Mouse (Mus musculus) mouse embryonic stem cell (cell line): ENCODE measurements around the gene A730049H05Rik.

Experiments
- in situ Hi-C, 2 experiments: fragments of 300-500 bp; cut with MboI; formaldehyde crosslinking; loops; 1 replicate in 1 of 2; 3 replicates in 1 of 2; pipeline ENCODE4 v1.14.3; 2019 to 2020; ENCODE audit warnings: low sequenced_read_pairs in 2 of 2, low pct_unique_long_range_greater_than_20kb in 1 of 2, mixed read lengths in 1 of 2; ENCODE audit not compliant: unreplicated experiment in 1 of 2

The A730049H05Rik gene

DNA sequence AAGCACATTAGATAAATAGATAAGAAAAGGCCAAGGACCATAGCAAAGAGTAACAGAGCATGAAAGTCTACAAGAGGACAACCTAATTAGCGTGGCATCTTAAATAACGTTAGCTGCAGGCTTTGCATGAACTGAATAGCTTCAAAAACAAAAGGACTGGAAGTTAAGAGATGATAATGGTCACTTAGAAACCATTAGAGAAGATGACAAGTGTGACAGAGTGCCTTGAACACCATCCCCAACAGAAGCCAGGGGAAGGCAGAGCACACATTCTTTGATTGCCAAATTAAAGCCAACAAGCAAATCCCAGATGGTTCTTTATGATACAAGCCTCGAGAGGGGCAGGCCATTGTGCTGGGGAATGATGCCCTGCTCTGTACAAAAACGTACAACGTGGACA lies 5.3 kb downstream of the A730049H05Rik start:
- in situ Hi-C loops = no loop called here

DNA sequence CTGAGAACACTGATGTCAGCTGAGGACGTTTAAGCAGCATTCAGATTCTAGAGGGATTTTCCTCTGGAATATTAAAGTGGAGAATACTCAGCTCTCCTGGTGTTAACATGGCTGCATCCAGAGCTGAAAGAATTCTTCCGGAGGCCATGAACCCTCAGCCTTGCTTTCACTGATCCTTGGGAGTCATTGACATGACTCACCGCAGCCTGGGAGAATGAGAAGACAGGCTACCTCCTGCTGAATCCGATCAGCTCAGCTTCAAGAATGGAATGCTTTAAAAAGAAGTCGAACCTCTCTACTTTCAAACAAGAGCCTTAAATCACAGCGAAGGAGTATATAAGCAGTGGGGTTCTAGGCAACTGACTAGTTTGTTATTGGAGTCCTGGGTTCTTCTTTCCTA lies 5.7 kb downstream of the A730049H05Rik start:
- in situ Hi-C loops = no loop called here

DNA sequence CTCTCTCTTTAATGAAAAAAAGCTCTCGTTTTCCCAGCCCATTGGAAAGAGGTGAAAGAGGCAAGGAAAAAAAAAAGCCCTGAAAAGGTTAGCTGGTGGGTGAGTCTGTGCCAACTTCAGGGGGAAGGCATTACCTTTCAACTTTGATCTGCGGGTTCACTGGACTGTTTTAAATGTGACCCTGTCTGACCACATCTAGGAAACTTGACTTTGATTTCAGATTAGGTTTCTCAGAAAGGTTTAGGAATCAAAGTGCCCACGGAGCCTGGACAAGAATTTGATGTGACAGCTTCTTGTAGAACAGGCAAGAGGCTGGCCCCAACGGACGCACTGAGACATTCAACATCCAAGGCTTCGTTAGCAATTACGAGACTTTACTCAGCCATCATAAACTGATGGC lies 7.7 kb downstream of the A730049H05Rik start:
- in situ Hi-C loops = no loop called here

DNA sequence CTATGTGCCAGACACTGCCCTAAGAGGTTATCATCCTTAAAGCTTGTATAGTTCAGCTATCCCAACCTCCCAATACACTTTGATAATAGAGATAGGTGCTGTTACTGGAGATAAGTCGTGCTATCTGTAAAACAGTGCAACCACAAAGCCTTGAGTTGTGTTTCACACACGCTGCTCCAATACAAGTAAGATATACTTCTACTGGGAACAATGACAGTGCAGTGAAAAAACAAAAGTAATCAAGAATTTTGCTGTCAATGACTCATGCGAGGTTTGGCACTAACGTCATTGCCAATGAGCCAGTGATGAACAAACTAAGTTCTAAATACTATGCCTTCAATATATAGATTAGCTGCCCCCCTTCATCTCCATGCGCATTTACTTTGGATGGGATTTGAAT lies 10.3 kb downstream of the A730049H05Rik start:
- in situ Hi-C loops = no loop called here

DNA sequence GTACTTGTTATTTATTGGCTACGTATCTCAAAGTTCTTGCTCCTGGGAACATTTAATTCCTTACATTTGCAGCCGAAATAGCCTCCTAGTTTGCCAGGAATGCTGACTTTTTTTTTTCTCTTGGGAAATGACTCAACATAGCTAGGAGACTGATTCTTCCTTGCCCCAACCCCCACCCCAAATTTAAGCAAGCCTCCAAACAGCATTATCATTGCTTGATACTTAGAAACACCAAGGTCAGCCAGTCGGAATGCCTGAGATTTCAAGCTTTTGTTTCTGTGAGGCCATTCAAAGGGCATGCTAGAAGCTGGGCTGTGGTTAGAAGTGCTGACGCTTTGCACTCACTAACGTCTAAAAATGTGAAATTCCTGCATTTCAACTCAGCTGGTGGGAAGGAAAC lies 11.1 kb downstream of the A730049H05Rik start:
- in situ Hi-C loops = no loop called here

DNA sequence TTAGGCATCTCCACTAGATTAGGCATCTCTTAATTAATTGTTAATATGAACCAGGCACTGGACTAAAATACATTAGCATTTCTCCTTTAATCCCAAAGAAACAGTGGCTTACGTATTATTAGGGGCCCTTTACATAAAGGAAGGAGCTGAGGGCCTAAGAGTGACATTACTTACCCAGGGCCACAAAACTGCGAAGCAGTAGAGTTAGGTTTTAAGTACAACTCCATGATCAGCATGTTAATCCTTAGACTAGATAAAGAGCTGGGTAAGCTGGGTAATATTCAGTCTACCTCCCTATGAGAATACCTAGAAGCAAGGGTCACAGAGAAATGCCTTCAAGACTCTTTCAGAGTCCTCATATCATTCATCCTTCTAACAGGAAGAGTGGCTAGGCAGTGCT lies 12.9 kb downstream of the A730049H05Rik start:
- in situ Hi-C loops = no loop called here

DNA sequence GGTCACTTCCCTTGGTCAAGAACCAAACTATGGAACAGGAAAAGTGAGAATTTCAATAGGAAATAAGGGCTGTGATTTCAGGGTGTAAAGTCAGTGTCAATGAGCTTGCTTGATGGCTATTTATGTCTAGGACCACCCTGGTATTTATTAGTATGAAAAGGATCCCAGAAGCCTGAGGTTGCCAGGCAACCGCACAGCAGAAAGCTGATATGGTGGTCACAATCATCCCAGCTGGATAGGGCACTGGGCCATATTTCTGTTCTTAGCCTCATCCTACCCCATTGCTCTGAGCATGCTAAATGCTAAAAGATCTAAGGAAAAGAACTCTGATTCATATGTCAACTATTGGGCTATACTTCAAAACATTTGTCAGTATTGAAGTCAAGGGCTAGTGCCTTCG lies 14.8 kb downstream of the A730049H05Rik start:
- in situ Hi-C loops = no loop called here

DNA sequence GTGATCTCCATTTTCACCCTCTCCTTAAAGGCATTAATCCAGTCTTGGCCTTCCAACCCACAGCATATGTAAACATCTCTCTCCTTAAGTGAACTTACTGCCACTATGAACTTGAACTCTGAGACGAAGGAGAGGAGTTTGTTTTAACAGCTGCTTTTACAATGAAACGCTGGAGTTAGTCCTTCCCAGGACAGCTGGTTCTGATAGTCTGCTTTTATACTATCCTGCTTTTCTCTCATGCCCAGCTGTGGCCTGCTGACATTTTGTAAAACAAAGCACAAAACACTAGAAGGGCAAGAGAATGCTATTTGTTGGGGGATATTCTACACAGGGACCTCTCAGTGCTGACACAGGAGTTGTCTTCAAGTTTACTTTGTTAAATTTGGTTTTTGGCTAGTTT lies 25.7 kb downstream of the A730049H05Rik start:
- in situ Hi-C loops = no loop called here

DNA sequence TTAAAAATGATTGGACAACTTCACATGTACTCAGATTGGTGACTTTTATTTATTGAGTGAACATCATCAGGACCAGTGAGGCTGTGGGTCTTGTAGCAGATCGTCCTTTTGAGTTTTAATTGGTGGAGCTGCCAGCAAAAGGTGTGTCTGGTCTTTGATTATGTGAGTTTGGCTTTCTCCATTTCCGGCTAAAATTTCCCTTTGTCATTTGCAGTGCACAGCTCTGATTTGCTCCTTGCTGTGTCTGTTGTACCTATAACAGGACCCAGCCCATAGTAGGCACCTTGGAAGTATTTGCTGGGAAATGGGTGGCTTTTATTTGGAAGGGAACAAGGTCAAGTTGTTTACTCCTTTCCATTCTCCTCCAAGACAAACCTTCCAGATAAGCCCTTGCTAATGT lies 27.2 kb downstream of the A730049H05Rik start:
- in situ Hi-C loops = no loop called here

DNA sequence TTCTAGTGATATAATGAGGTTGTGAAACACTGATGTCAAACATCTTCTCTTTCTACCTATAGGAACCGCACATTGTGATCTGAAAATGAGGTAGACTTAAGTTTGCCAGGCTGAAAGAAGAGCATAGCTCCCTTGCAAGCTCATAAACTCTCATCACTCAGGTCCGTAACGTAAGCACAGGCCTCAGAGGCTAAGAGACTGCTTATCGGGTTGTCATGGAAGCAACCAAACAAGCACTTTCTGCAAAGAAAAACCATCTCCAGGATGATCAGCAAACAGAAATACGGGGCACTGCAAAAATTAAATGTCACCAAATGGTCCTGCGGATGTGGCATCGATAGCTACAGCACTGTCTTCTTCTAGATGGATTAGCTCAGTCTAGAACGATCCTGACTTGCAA lies 29.6 kb downstream of the A730049H05Rik start:
- in situ Hi-C loops = no loop called here

DNA sequence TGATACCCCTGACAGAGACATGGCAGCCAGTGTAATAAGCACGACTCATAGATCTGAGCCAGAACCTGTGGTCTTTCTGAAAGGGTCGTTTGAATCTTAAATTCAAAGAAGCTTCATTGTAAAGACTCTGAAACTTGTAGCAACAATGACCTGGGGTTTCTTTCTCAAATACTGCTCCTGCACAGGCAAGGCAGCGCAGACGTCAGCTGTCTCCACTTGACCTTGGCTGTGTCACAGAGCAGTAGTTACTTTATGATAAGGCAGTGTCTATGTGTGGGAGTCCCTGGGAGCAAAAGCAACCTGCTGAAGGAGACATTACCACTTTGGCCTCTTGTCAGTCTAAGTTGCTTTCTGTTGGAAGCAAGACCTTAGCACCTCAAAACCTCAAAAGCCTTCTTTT lies 30.3 kb downstream of the A730049H05Rik start:
- in situ Hi-C loops = no loop called here

DNA sequence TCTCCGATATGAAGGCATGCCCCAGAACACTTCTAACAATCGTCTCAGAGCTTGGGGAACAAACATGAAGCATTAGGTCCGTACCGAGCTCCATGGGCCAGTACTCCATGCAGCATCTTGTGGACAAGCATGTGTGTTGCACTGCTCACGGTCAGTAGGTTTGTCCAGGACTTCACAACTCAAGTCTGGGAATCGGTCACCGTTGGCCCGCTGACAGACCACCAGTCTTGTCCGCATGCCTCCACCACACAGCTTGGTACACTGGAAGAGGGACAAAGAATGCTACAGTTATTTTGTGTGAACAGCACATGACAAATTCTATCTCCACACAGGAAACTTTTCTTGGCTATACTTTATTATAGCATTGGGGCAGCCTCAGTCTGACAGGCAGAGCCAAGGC lies 32.9 kb downstream of the A730049H05Rik start:
- in situ Hi-C loops = no loop called here

DNA sequence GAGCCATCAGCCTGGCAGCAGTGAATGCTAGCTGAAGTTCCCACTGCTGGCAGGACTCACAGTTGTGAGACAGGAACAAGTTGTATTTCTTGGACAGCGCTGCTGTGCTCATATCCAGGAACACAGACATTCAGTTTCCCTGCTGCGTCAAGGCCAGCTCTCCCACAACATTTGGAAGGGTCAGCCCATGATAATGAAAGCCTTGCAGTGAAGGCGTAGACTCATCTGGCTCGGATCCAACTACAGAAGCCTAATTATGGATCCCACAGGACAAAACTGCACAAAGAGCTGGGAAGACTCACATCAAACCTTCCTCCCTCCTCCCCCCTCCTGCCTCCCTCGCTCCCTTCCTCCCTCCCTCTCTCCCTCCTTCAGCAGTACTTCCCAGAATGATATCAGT lies 34.0 kb downstream of the A730049H05Rik start:
- in situ Hi-C loops = no loop called here

DNA sequence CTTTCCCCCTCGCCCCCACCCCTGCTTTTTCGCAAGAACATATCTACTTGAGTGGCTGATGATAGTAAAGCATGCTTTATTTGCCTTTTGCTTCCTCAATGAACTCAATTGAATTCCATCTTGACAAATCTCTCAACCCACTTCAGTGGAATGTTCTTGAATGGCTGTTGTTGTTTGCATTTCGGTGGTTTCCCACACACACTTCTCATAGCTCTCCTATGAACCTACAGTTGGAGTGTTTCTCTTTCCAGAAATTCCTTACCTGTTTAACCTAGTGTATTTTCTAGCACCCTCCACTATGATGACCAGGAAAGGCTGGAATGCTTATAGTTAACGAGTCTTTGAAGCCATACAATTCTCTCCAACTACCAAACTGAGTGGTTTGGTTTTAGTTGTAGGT lies 38.6 kb downstream of the A730049H05Rik start:
- in situ Hi-C loops = no loop called here

DNA sequence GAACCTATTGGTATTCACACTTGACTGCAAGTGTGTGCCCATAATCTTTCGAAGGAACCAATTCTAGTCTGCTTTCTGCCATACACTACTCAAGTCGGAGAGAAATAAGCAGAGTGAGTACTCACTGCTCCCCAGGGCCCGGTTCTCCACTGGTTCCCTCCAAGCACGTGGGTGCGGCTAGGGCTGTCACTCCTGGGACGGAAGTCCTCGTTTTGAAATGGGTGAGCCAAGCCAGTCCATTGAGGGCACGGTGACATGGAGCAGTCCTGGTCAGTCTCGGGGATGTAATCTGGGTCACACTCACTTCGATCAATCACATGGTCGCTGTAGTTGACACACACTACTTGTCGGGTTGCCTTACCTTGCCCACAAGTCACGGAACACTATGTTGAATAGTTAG lies 41.5 kb downstream of the A730049H05Rik start:
- in situ Hi-C loops = no loop called here

DNA sequence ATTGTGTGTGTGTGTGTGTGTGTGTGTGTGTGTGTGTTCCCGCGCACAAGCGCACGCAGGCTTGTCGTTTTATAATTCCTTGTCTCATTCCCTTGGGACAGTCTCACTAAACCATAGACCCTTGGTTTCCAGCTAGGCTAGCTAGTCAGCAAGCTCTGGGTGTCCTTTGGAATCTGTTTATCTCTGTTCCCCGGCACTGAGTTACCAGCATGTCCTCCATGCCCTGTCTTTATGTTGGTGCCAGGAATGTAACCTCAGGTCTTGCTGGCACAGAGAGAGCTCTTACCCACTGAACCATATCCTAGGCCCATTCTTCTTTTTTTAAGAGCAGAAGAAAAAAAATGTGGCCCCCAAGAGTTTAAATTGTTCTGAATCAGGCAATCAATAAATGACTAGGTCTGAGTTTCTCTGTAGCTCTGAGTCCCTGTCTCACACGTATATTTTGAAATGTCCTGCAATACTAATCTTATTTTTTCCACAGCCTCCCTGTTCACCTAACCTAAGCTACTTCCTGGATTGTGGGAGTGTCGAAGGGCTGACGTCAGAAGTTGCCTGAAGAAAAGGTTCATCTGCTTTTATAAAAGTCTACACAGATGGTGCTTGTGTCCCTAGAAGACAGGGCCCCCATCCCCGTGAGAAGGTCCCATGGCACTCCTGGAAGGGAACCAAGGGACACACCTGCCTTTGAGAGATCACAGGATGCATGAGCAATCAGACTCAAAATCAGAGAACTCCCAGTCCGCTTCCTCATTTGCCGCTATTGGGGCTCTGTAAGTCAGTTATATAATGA lies 42.6 kb downstream of the A730049H05Rik start:
- in situ Hi-C loops = no loop called here

DNA sequence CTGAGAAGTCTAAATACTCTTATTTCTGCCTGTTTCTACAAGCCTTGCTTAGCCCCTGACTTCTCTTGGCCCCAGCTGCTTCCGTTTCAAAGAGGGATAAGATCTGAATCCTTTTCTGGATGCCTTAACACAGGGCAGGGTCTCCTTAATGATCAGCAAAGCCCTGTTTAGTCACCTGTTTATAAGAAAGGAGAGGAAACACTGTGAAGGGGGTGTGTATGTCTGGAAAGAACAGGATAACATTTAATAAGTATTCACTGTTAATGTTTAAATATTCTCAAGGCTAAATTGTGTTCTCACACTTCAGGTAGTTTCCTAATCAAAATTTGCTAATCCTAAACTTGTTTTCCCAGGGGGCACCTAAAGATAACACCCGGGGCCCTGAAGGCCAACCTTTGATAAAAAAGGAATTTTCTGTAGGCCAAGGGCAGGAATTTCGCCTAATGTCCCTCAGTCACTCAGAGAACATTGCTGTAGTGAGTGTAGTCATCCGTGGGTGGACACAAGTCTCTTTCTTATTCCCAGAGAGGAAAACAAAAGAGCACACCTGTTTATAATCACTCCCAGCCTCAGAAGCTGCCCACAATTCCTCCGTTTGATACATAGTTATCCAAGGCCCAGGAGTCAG lies 44.1 kb downstream of the A730049H05Rik start:
- in situ Hi-C loops = no loop called here

DNA sequence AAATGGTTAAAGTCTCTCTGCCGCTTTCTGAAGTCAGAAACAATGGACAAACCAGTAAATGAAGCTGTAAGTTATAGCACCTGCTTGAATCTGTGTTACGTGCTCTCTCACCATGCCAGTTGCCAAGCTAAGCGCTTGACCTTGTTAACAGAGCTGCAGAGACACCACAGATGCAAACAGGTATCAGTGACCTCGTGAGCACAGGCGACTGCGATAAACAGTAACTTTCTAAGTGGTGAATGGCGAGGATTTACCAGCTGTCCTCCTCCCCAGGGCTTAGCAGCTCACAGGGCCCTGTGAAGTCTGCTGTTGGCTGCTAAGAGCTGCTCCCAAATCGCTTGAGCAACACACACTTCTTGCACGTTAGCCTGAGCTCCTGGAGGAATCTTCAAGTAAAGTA lies 46.3 kb downstream of the A730049H05Rik start:
- in situ Hi-C loops = no loop called here

DNA sequence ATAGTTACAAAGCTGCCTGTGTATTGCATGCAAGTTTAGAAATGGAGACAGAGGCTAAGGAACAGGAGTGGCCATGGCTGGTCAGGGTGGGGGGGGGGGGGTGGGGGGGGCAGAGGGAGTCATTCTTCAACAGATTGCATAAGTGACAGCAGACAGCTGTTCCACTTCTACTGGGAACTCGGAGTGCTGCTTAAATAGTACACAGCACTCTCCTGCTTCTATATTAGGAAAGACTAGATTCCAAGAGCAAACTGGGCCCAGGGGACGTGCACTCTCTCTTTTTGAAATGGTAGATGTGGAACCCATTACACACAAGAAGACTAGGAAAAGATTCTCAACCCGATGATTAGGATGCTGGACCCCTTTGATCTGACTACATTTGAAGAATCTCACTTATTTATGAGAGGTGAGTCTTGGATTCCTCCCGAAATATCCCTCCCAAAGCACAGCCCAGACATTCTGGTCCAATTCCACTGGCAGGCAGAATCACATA lies 52.9 kb downstream of the A730049H05Rik start, which contains the start of gene Gm15737:
Gene Gm15737, plus strand, starts transcription at position 269 of the 493 bp plus-strand sequence.
- in situ Hi-C loops = no loop called here
